Mouse (Mus musculus) small intestine, adult 2 months (tissue): ENCODE results near the gene Klb.

Experiments used
- CTCF ChIP-seq: fragments of 200-500 bp; IDR thresholded peaks from 2 replicates; pipeline ENCODE4 v1.5.1; 2012; ENCODE audit warnings: low read depth, mild to moderate bottlenecking, control low read depth, inconsistent platforms, low read length, moderate library complexity, mixed read lengths; ENCODE audit not compliant: insufficient replicate concordance, insufficient read length; ENCODE audit errors: extremely low read depth
- POLR2A ChIP-seq: fragments of 200-500 bp; IDR thresholded peaks from 2 replicates; pipeline ENCODE4 v1.6.1; 2012; ENCODE audit warnings: low read depth, mild to moderate bottlenecking, control low read depth, inconsistent platforms, low read length, moderate library complexity

DNA sequence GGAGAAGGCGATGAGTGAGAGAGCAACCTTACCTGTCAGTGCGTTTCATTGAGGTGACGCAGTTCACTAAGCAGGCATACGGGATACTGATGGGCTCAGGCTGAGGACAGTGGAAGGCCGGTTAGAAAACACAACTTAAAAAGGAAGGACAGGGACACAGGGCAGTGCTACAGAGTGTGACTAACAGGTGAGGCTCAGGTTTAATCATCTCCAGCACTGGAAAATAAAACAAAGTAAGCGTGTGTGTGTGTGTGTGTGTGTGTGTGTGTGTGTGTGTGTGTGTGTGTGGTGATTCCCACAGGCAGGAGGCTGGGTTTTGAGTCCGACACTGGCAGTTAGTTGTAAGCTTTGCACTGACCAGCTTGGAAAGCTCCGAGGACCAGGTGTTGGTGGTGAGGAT is 74.7 kb downstream of the Klb start:
- no peak for TF ChIP-seq POLR2A
- no peak for TF ChIP-seq CTCF
